Mouse (Mus musculus) lung, embryonic 14.5 days (tissue): Measurements from ENCODE around the gene Sez6. TPM values are rescaled to one million over a fixed set of nuclear protein-coding genes. Genes with fewer than 3 reads are reported as not detected.
A peak's percentile ranks its signal among the peaks of the same experiment; 100 is the strongest.

Experiments used
- ATAC-seq: fragments of 200-750 bp; cut with Nextera tagmentation; 2 replicates; pipeline ENCODE4 v1.8.0; 2017; ENCODE audit warnings: mild to moderate bottlenecking, moderate TSS enrichment, moderate library complexity; ENCODE audit not compliant: insufficient read depth
- DNase-seq: peaks from one replicate; pipeline ENCODE4 v3.0.0-alpha.2; 2015
- H3K27ac ChIP-seq: fragments of 300-500 bp; sonication (generic); 2 replicates; pipeline ENCODE4 v1.5.1; 2014; ENCODE audit warnings: low read depth, mild to moderate bottlenecking, moderate library complexity
- H3K27me3 ChIP-seq: fragments of 300-500 bp; sonication (generic); 2 replicates; pipeline ENCODE4 v1.6.1; 2014; ENCODE audit warnings: low read length, control low read depth; ENCODE audit not compliant: insufficient read depth
- H3K36me3 ChIP-seq: fragments of 300-500 bp; sonication (generic); 2 replicates; pipeline ENCODE4 v1.6.1; 2014; ENCODE audit warnings: control low read depth; ENCODE audit not compliant: insufficient read depth
- H3K4me1 ChIP-seq: fragments of 300-500 bp; sonication (generic); 2 replicates; pipeline ENCODE4 v1.6.1; 2014; ENCODE audit warnings: antibody characterized with exemption, control low read depth; ENCODE audit not compliant: insufficient read depth
- H3K4me2 ChIP-seq: fragments of 300-500 bp; sonication (generic); 2 replicates; pipeline ENCODE4 v1.6.1; 2014; ENCODE audit warnings: mild to moderate bottlenecking
- H3K4me3 ChIP-seq: fragments of 300-500 bp; sonication (generic); 2 replicates; pipeline ENCODE4 v1.5.1; 2014; ENCODE audit warnings: low read depth, low read length
- H3K9ac ChIP-seq: fragments of 300-500 bp; sonication (generic); 2 replicates; pipeline ENCODE4 v1.6.1; 2014
- H3K9me3 ChIP-seq: fragments of 300-500 bp; sonication (generic); 2 replicates; pipeline ENCODE4 v1.6.1; 2016; ENCODE audit warnings: low read depth, low read length, control low read depth
- CTCF ChIP-seq: IDR thresholded peaks from 2 replicates; pipeline ENCODE4 v1.5.1; 2016; ENCODE audit warnings: antibody characterized with exemption, low read depth
- WGBS: fragments of 180-500 bp; shearing (Covaris S2); extraction: QIAGEN DNeasy Blood & Tissue Kit; methylation state at CpG from one replicate; pipeline ENCODE4 v1.1.7; 2014; 5-methylcytosine and 5-hydroxymethylcytosine counted together
- polyA plus RNA-seq: library from polyadenylated mRNA; unstranded; fragments of >200 nt; fragmentation: Nextera tagmentation; extraction: Ambion mirVana; gene quantifications from 2 replicates; pipeline ENCODE4 v1.2.1, GENCODE M21; 2014

Gene Sez6
- polyA plus RNA-seq, 1 experiment from 2014 or later = 0.22 TPM

DNA sequence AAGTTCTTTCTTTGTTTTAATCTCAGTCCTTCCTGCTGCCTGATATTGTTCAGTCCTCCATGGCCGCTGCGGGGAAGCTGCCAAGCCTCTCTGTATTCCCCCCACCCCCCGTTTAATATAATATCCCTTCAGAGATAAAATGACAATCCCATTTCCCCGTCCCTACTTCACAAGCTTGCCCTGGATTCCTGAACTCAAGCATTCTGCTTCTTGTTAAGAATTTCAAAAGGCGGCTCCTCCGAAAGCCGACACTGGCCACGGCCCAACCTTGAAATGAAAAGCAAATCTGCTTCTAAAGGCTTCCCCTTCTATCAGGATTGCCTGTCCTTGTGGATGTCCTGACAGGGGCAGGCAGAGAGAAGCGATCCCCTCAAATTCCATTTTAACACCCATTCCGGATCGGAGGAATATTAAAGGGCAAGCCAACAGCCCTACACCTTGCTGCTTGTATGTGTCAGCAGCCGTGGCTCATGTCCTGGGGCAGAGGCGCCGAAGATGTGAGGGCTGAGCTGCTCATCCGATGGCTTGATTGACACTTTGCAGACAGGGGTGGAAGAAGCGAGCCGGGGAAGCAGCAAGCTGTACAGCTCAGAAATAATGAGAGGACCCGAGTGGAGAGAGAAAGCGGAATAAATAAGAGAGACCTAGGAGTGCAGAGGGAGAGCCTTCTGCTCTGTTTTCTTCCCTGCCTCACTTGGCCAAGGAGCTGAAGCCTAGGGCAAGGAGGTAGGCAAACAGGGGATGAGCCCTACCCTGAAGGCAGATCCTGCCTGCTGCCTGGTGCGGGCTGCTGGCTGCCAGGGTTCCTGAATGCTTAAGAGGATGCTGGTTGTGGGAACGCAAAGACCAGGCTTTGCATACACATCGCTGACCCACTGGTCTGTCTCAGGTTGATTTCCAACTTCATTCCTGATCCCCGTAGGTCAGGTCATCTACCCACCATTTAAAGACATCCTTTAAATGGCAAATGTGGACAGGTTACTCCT, 33.5 kb upstream of the Sez6 start:
- no peak overlapping the region for H3K27ac ChIP-seq
- peaks cover 9% of the 10 kb centered on the region; the same call in 1 of the 2 replicates for H3K27me3 ChIP-seq
- no peaks in the 10 kb centered on the region for H3K9me3 ChIP-seq
- no peak overlapping the region for H3K4me3 ChIP-seq
- H3K4me2 ChIP-seq = peak overlapping the region; percentile 39
- H3K9ac ChIP-seq = no peak overlapping the region
- 18% methylated on average over 23 of the region's 23 CpGs for WGBS
- ATAC-seq = no peak
- H3K4me1 ChIP-seq = peaks cover 28% of the 10 kb centered on the region
- no peak for TF ChIP-seq CTCF
- DNase-seq = no peak
- H3K36me3 ChIP-seq = no peaks in the 10 kb centered on the region

DNA sequence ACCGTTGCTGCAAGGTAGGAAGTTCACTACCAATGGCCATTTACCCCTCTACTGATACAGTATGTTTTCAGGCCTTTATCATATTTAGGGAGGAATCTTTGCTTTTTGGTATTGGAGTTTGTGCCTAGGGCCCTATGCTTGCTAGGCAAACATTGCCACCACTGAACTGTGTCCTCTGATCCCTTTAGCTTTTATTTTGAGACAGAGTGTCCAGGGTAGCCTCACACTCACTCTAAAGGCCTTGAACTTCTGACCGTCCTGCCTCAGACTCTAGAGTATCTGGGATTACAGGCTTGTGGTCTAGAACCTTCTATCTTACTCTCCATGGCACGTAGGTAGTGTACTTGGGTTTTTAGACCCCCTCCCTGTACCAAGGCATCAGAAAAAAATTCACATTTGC, 30.4 kb upstream of the Sez6 start:
- no peak for DNase-seq
- no peak for TF ChIP-seq CTCF
- 81% methylated on average over 3 of the region's 3 CpGs for WGBS
- Histone ChIP-seq H3K4me2 (no peak overlapping the region), H3K9ac (no peak overlapping the region), H3K27me3 (peaks cover 9% of the 10 kb centered on the region; the same call in 1 of the 2 replicates), H3K4me3 (no peak overlapping the region), H3K36me3 (no peaks in the 10 kb centered on the region), H3K9me3 (no peaks in the 10 kb centered on the region), H3K4me1 (peaks cover 26% of the 10 kb centered on the region), H3K27ac (peak overlapping the region; percentile 69; the same call in 1 of the 2 replicates)
- no peak for ATAC-seq

- Histone ChIP-seq H3K27ac (peak overlapping the region; percentile 69), H3K9ac (no peak overlapping the region), H3K4me1 (peaks cover 26% of the 10 kb centered on the region), H3K9me3 (no peaks in the 10 kb centered on the region), H3K4me2 (no peak overlapping the region), H3K36me3 (no peaks in the 10 kb centered on the region), H3K27me3 (peaks cover 9% of the 10 kb centered on the region; the same call in 1 of the 2 replicates), H3K4me3 (no peak overlapping the region)
- 70% methylated on average over 4 of the region's 4 CpGs for WGBS
- no peak for TF ChIP-seq CTCF
- ATAC-seq (no peak), DNase-seq (no peak)
Observed at GRCm38 (mm10) chr11:77900696-77901095, 29.9 kb upstream of the Sez6 start.

DNA sequence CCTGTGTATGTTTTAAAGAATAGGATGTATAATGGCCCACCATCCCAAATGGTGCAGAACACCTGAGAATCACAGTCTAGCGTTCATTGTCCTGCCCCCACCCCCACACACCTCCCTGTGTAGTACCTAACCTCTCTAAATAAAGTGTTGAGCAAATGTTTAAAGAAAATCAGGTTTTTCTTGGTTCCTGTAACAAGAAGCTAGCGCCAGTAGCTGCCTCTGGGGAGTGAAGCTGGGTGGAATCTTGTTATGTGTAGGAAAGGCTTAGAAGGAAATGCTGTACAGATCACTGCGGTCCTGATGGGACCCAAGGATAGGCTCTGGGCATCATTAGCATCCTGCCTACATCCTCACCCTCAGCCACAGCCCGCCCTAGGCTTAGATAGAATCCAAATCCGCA, 29.2 kb upstream of the Sez6 start:
- Histone ChIP-seq H3K27ac (peak overlapping the region; percentile 92), H3K27me3 (peaks cover 9% of the 10 kb centered on the region; the same call in 1 of the 2 replicates), H3K36me3 (no peaks in the 10 kb centered on the region), H3K4me3 (no peak overlapping the region), H3K4me2 (peak overlapping the region; percentile 44), H3K4me1 (peaks cover 26% of the 10 kb centered on the region), H3K9ac (0 out of 2 replicates have a peak overlapping the region, but pooled peaks have one; percentile 9), H3K9me3 (no peaks in the 10 kb centered on the region)
- no peak for TF ChIP-seq CTCF
- DNase-seq (peak; percentile 63), ATAC-seq (peak; percentile 59)
- WGBS = 42% methylated on average over 5 of the region's 5 CpGs

DNA sequence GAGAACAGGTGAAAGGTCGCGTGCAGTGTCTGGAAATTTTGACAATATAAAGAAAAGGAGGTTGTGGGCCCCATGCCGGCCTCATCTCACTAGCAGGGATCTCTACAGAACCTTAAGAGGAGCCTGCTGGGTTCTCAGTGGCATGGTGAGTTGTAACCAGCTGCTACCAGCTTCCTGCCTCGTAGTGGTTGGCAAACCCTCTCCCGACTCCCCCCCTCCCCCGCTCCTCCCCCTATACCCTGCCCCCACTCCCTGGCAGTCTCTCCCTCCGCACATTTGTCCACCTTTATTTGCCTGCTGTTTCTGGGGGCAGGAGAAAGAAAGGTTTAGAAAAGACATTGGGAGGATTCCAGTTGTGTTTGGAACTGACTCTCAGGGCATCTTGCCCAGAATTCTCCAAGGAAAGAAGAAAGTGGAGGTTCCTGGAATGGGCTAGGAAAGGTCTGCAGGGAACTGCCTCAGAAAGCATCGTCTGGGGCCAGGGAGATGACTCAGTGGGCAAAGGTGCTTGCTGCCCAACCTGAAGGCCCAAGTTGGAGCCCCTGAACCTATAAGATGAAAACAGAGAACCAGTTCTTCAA, 28.7 kb upstream of the Sez6 start:
- no peak for DNase-seq
- Histone ChIP-seq H3K9ac (0 out of 2 replicates have a peak overlapping the region, but pooled peaks have one; percentile 9), H3K4me2 (peak overlapping the region; percentile 44), H3K27ac (peak overlapping the region; percentile 92), H3K9me3 (no peaks in the 10 kb centered on the region), H3K4me1 (peaks cover 23% of the 10 kb centered on the region), H3K36me3 (no peaks in the 10 kb centered on the region), H3K27me3 (peaks cover 9% of the 10 kb centered on the region; the same call in 1 of the 2 replicates), H3K4me3 (no peak overlapping the region)
- TF ChIP-seq CTCF = no peak
- WGBS = 33% methylated on average over 8 of the region's 8 CpGs
- peak; percentile 44; the same call in 1 of the 2 replicates for ATAC-seq

GRCm38 (mm10) chr11:77903761-77904160, 26.8 kb upstream of the Sez6 start:
- H3K4me1 ChIP-seq = peaks cover 17% of the 10 kb centered on the region; the same call in 1 of the 2 replicates
- H3K4me3 ChIP-seq = no peak overlapping the region
- no peak overlapping the region for H3K9ac ChIP-seq
- H3K9me3 ChIP-seq = no peaks in the 10 kb centered on the region
- no peaks in the 10 kb centered on the region for H3K27me3 ChIP-seq
- peak; percentile 19 for TF ChIP-seq CTCF
- DNase-seq (peak; percentile 61), ATAC-seq (0 out of 2 replicates have a peak, but pooled peaks have one; percentile 18)
- WGBS = 17% methylated on average over 3 of the region's 3 CpGs
- no peak overlapping the region for H3K4me2 ChIP-seq
- peak overlapping the region; percentile 9; the same call in 1 of the 2 replicates for H3K27ac ChIP-seq
- no peaks in the 10 kb centered on the region for H3K36me3 ChIP-seq
